Mouse (Mus musculus): ENCODE data around the gene Tmem234. TPM values are rescaled to one million over a fixed set of nuclear protein-coding genes. Genes with fewer than 3 reads are reported as not detected.

Tmem234 gene
- polyA plus RNA-seq, 1 experiment from 2014 or later: 188 TPM

GRCm38 (mm10) chr4:129615801-129616290, 15.4 kb downstream of the Tmem234 start:
- H3K27ac ChIP-seq (ENCODE audit: low read depth, low read length): no peak overlapping the region
- 91% methylated on average over 9 of the region's 9 CpGs for WGBS
- ATAC-seq (replicated peaks; ENCODE audit: low FRiP score): no peak
- no peak overlapping the region for H3K4me2 ChIP-seq (ENCODE audit: low read depth, low read length, severe bottlenecking)
- no peak overlapping the region for H3K4me3 ChIP-seq (ENCODE audit: low read depth, low read length)
- no peaks in the 10 kb centered on the region for H3K27me3 ChIP-seq (ENCODE audit: control insufficient read depth, insufficient read depth, low read length)
- H3K9ac ChIP-seq (ENCODE audit: low read length): no peak overlapping the region
- no peak for DNase-seq (ENCODE audit: low spot score)
- H3K9me3 ChIP-seq (ENCODE audit: control insufficient read depth, low read length): no peaks in the 10 kb centered on the region
- peaks cover 3% of the 10 kb centered on the region; the same call in 1 of the 2 replicates for H3K36me3 ChIP-seq (ENCODE audit: control insufficient read depth, insufficient read depth, low read length)
- peaks cover 7% of the 10 kb centered on the region for H3K4me1 ChIP-seq (replicated peaks; ENCODE audit: control insufficient read depth, insufficient read depth, low read length)

- peaks cover 3% of the 10 kb centered on the region; the same call in 1 of the 2 replicates for H3K36me3 ChIP-seq (ENCODE audit: control insufficient read depth, insufficient read depth, low read length)
- H3K27me3 ChIP-seq (ENCODE audit: control insufficient read depth, insufficient read depth, low read length): no peaks in the 10 kb centered on the region
- H3K9ac ChIP-seq (ENCODE audit: low read length): no peak overlapping the region
- no peak for DNase-seq (ENCODE audit: low spot score)
- ATAC-seq (replicated peaks; ENCODE audit: low FRiP score): no peak
- H3K4me1 ChIP-seq (replicated peaks; ENCODE audit: control insufficient read depth, insufficient read depth, low read length): peaks cover 7% of the 10 kb centered on the region
- H3K9me3 ChIP-seq (ENCODE audit: control insufficient read depth, low read length): no peaks in the 10 kb centered on the region
- WGBS: 95% methylated on average over 3 of the region's 3 CpGs
- no peak overlapping the region for H3K27ac ChIP-seq (ENCODE audit: low read depth, low read length)
- no peak overlapping the region for H3K4me2 ChIP-seq (ENCODE audit: low read depth, low read length, severe bottlenecking)
- no peak overlapping the region for H3K4me3 ChIP-seq (ENCODE audit: low read depth, low read length)
Measured at GRCm38 (mm10) chr4:129616631-129617030, 16.2 kb downstream of the Tmem234 start.

- peaks cover 3% of the 10 kb centered on the region; the same call in 1 of the 2 replicates for H3K36me3 ChIP-seq (ENCODE audit: control insufficient read depth, insufficient read depth, low read length)
- H3K27me3 ChIP-seq (ENCODE audit: control insufficient read depth, insufficient read depth, low read length): no peaks in the 10 kb centered on the region
- peaks cover 7% of the 10 kb centered on the region for H3K4me1 ChIP-seq (replicated peaks; ENCODE audit: control insufficient read depth, insufficient read depth, low read length)
- no peak overlapping the region for H3K9ac ChIP-seq (ENCODE audit: low read length)
- 96% methylated on average over 7 of the region's 7 CpGs for WGBS
- no peaks in the 10 kb centered on the region for H3K9me3 ChIP-seq (ENCODE audit: control insufficient read depth, low read length)
- DNase-seq (ENCODE audit: low spot score) (no peak), ATAC-seq (replicated peaks; ENCODE audit: low FRiP score) (no peak)
- H3K4me2 ChIP-seq (ENCODE audit: low read depth, low read length, severe bottlenecking): no peak overlapping the region
- no peak overlapping the region for H3K4me3 ChIP-seq (ENCODE audit: low read depth, low read length)
- H3K27ac ChIP-seq (ENCODE audit: low read depth, low read length): no peak overlapping the region
Measured at GRCm38 (mm10) chr4:129617121-129617641, 16.7 kb downstream of the Tmem234 start.

- H3K4me3 ChIP-seq (ENCODE audit: low read depth, low read length): peak overlapping the region; percentile 65
- no peak for DNase-seq (ENCODE audit: low spot score)
- H3K4me1 ChIP-seq (replicated peaks; ENCODE audit: control insufficient read depth, insufficient read depth, low read length): peaks cover 11% of the 10 kb centered on the region
- 98% methylated on average over 5 of the region's 5 CpGs for WGBS
- H3K9me3 ChIP-seq (ENCODE audit: control insufficient read depth, low read length): no peaks in the 10 kb centered on the region
- no peak overlapping the region for H3K27ac ChIP-seq (ENCODE audit: low read depth, low read length)
- peaks cover 3% of the 10 kb centered on the region; the same call in 1 of the 2 replicates for H3K36me3 ChIP-seq (ENCODE audit: control insufficient read depth, insufficient read depth, low read length)
- H3K9ac ChIP-seq (ENCODE audit: low read length): peak overlapping the region; percentile 90
- H3K27me3 ChIP-seq (ENCODE audit: control insufficient read depth, insufficient read depth, low read length): no peaks in the 10 kb centered on the region
- peak overlapping the region; percentile 93 for H3K4me2 ChIP-seq (ENCODE audit: low read depth, low read length, severe bottlenecking)
- ATAC-seq (replicated peaks; ENCODE audit: low FRiP score): no peak
Measured at GRCm38 (mm10) chr4:129618031-129618430, 17.6 kb downstream of the Tmem234 start.

- peaks cover 3% of the 10 kb centered on the region; the same call in 1 of the 2 replicates for H3K36me3 ChIP-seq (ENCODE audit: control insufficient read depth, insufficient read depth, low read length)
- H3K4me2 ChIP-seq (ENCODE audit: low read depth, low read length, severe bottlenecking): peak within 1 kb of the TSS; percentile 93
- WGBS: 5% methylated on average over 43 of the region's 44 CpGs
- peak within 1 kb of the TSS; percentile 90 for H3K9ac ChIP-seq (ENCODE audit: low read length)
- DNase-seq (ENCODE audit: low spot score): peak; percentile 95
- peak; percentile 89 for ATAC-seq (replicated peaks; ENCODE audit: low FRiP score)
- peak within 1 kb of the TSS; percentile 59 for H3K27ac ChIP-seq (ENCODE audit: low read depth, low read length)
- peaks cover 16% of the 10 kb centered on the region for H3K4me1 ChIP-seq (replicated peaks; ENCODE audit: control insufficient read depth, insufficient read depth, low read length)
- H3K4me3 ChIP-seq (ENCODE audit: low read depth, low read length): peak within 1 kb of the TSS; percentile 65
- no peaks in the 10 kb centered on the region for H3K9me3 ChIP-seq (ENCODE audit: control insufficient read depth, low read length)
- no peaks in the 10 kb centered on the region for H3K27me3 ChIP-seq (ENCODE audit: control insufficient read depth, insufficient read depth, low read length)
Measured at GRCm38 (mm10) chr4:129618786-129619691, 18.6 kb downstream of the Tmem234 start, which contains the start of gene Iqcc. TSS of gene Iqcc (minus strand) at chr4:129619099.

GRCm38 (mm10) chr4:129620419-129621282, 20.2 kb downstream of the Tmem234 start:
- H3K4me3 ChIP-seq (ENCODE audit: low read depth, low read length): no peak overlapping the region
- no peaks in the 10 kb centered on the region for H3K9me3 ChIP-seq (ENCODE audit: control insufficient read depth, low read length)
- ATAC-seq (replicated peaks; ENCODE audit: low FRiP score) (no peak), DNase-seq (ENCODE audit: low spot score) (no peak)
- H3K36me3 ChIP-seq (ENCODE audit: control insufficient read depth, insufficient read depth, low read length): peaks cover 3% of the 10 kb centered on the region; the same call in 1 of the 2 replicates
- no peak overlapping the region for H3K27ac ChIP-seq (ENCODE audit: low read depth, low read length)
- no peak overlapping the region for H3K9ac ChIP-seq (ENCODE audit: low read length)
- H3K4me2 ChIP-seq (ENCODE audit: low read depth, low read length, severe bottlenecking): no peak overlapping the region
- no peaks in the 10 kb centered on the region for H3K27me3 ChIP-seq (ENCODE audit: control insufficient read depth, insufficient read depth, low read length)
- H3K4me1 ChIP-seq (replicated peaks; ENCODE audit: control insufficient read depth, insufficient read depth, low read length): peaks cover 31% of the 10 kb centered on the region
- 90% methylated on average over 11 of the region's 11 CpGs for WGBS

GRCm38 (mm10) chr4:129621283-129621841, 20.9 kb downstream of the Tmem234 start:
- ATAC-seq (replicated peaks; ENCODE audit: low FRiP score) (no peak), DNase-seq (ENCODE audit: low spot score) (no peak)
- 88% methylated on average over 8 of the region's 8 CpGs for WGBS
- Histone ChIP-seq H3K27ac (ENCODE audit: low read depth, low read length) (no peak overlapping the region), H3K36me3 (ENCODE audit: control insufficient read depth, insufficient read depth, low read length) (no peaks in the 10 kb centered on the region), H3K27me3 (ENCODE audit: control insufficient read depth, insufficient read depth, low read length) (no peaks in the 10 kb centered on the region), H3K4me1 (replicated peaks; ENCODE audit: control insufficient read depth, insufficient read depth, low read length) (peaks cover 31% of the 10 kb centered on the region), H3K4me2 (ENCODE audit: low read depth, low read length, severe bottlenecking) (no peak overlapping the region), H3K9ac (ENCODE audit: low read length) (no peak overlapping the region), H3K4me3 (ENCODE audit: low read depth, low read length) (no peak overlapping the region), H3K9me3 (ENCODE audit: control insufficient read depth, low read length) (no peaks in the 10 kb centered on the region)

All from forebrain, embryonic 11.5 days (tissue).